Mouse (Mus musculus): ENCODE measurements around the gene Scpep1.

DNA sequence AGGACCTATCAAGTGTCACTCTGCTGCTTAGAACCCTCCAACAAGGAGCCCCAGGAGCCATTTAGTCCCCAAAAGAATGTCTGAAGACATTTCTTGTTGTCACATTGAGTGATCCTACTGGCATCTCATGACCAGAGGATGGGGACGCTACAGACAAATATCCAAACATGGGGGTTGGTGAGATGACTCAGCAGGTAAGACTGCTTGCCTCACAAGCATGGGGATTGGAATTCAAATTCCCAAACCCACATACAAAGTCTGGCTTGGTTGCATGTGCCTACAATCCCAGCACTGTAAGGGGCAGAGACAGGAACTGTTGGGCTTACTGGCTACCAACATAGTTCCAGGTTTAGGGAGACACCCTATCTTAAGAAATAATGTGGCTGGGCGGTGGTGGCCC lies 17.4 kb downstream of the Scpep1 start:
- TF ChIP-seq POLR2A (IDR thresholded peaks at IDR 0.05; ENCODE audit: extremely low read depth, insufficient read depth, low read length) (no peak), CTCF (IDR thresholded peaks at IDR 0.05; ENCODE audit: extremely low read depth, insufficient read depth, low read length) (no peak)
